Mouse (Mus musculus) C2C12 (cell line): ENCODE measurements around the gene 2810004N23Rik.

ENCODE experiments used
- CEBPB ChIP-seq: IDR thresholded peaks from one replicate; pipeline ENCODE4 v1.6.1; 2011; ENCODE audit warnings: low read depth, mild to moderate bottlenecking, control low read depth, moderate library complexity
- CTCF ChIP-seq: IDR thresholded peaks from one replicate; pipeline ENCODE4 v1.5.1; 2011; ENCODE audit not compliant: control insufficient read depth, insufficient read depth, insufficient read length
- FOSL1 ChIP-seq: IDR thresholded peaks from one replicate; pipeline ENCODE4 v1.8.0; 2011; ENCODE audit warnings: mild to moderate bottlenecking, low read length; ENCODE audit not compliant: poor library complexity, insufficient read depth, severe bottlenecking
- MAX ChIP-seq: IDR thresholded peaks from one replicate; pipeline ENCODE4 v1.6.1; 2011; ENCODE audit warnings: mild to moderate bottlenecking, control low read depth
- MYOD1 ChIP-seq: IDR thresholded peaks from one replicate; pipeline ENCODE4 v1.6.1; 2011; ENCODE audit warnings: low read depth; ENCODE audit not compliant: control insufficient read depth, insufficient read length
- MYOG ChIP-seq: IDR thresholded peaks from one replicate; pipeline ENCODE4 v1.6.1; 2011; ENCODE audit not compliant: control insufficient read depth, insufficient read length; ENCODE audit errors: extremely low read depth
- USF1 ChIP-seq: IDR thresholded peaks from one replicate; pipeline ENCODE4 v1.6.1; 2011; ENCODE audit warnings: low read depth, mild to moderate bottlenecking, control low read depth, moderate library complexity

DNA sequence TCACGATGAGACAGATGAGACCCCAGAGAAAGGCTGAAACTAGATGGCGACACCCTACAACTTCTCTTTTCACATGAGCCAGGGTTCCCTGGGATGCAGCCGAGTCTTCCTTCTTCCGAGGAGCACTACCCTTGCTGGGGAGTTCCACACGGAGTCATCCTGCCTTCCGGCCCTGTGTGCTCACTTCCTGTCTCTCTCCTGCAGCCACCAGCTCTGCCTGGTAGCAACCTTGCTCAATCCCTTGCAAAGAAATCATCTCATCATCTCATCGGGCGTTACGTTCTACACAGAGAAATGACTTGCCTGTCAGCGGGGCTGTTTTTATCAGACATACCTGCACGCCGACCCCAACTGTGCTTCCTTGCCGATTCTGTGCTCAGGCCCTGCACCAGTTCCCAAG, 32.9 kb downstream of the 2810004N23Rik start:
- TF ChIP-seq CEBPB (no peak), CTCF (no peak), MYOD1 (no peak), MAX (no peak), MYOG (no peak), USF1 (no peak), FOSL1 (no peak)
